Mouse (Mus musculus): ENCODE results near the gene Mtmr10. TPM values are rescaled to one million over a fixed set of nuclear protein-coding genes. Genes with fewer than 3 reads are reported as not detected.

The Mtmr10 gene
- 5.0 and 6.9 TPM in 2 replicates for polyA plus RNA-seq (2015; fragmentation: Nextera tagmentation; extraction: Ambion mirVana)

DNA sequence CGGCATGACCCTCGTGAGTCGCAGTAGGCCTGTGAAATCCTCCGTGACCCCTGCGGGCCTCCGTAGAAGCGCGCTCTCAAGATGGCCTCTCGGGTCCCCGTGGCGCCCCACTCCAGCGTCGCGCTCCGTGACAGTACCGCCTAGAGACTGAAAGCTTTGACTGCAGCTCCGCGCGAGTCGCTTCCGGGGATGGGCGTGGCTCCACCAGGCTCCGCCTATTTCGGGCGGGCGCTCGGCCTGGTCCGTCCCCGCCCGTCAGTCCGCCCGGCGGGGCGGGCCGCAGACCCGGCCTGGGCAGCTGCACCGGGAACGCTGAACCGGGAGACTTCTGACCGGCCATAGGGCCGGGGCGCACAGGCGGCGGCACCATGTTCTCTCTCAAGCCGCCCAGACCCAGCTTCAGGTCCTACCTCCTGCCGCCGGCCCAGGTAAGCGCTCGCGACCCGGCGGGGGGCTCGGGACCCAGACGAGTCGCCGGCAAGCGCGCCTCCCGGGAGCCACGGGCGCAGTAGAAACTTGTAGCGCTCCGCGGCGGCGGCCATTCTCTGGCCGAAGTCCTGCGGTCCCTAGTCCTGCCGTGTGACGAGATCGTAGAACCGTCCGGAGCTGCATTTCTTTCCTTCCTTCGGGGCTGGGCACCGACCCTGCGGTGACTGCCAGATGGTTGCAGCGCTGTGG lies at the start of gene Mtmr10:
Mtmr10 (plus strand) TSS at position 240 of the 678 bp plus-strand sequence.
- Histone ChIP-seq H3K9me3 (replicated peaks) (no peaks in the 10 kb centered on the region), H3K4me2 (peak within 1 kb of the TSS; percentile 67), H3K27ac (peak within 1 kb of the TSS; percentile 81), H3K36me3 (no peaks in the 10 kb centered on the region), H3K4me3 (peak within 1 kb of the TSS; percentile 89), H3K9ac (peak within 1 kb of the TSS; percentile 87), H3K27me3 (no peaks in the 10 kb centered on the region), H3K4me1 (replicated peaks) (peaks cover 4% of the 10 kb centered on the region; the same call in 1 of the 2 replicates)
- peak; percentile 98 for ATAC-seq (replicated peaks; ENCODE audit: insufficient number of reproducible peaks, insufficient read depth, low FRiP score, low read depth)
- WGBS = under 1% methylated on average over 77 of the region's 77 CpGs

GRCm38 (mm10) chr7:64237747-64238146 lies 49.7 kb upstream of the Mtmr10 start:
- H3K4me1 ChIP-seq (replicated peaks) = no peaks in the 10 kb centered on the region
- ATAC-seq (replicated peaks; ENCODE audit: insufficient number of reproducible peaks, insufficient read depth, low FRiP score, low read depth) = no peak
- 85% methylated on average over 8 of the region's 8 CpGs for WGBS
- H3K9me3 ChIP-seq (replicated peaks) = no peaks in the 10 kb centered on the region
- no peak overlapping the region for H3K9ac ChIP-seq
- no peak overlapping the region for H3K4me3 ChIP-seq
- H3K27ac ChIP-seq = no peak overlapping the region
- no peaks in the 10 kb centered on the region for H3K36me3 ChIP-seq
- H3K27me3 ChIP-seq = no peaks in the 10 kb centered on the region
- H3K4me2 ChIP-seq = no peak overlapping the region

DNA sequence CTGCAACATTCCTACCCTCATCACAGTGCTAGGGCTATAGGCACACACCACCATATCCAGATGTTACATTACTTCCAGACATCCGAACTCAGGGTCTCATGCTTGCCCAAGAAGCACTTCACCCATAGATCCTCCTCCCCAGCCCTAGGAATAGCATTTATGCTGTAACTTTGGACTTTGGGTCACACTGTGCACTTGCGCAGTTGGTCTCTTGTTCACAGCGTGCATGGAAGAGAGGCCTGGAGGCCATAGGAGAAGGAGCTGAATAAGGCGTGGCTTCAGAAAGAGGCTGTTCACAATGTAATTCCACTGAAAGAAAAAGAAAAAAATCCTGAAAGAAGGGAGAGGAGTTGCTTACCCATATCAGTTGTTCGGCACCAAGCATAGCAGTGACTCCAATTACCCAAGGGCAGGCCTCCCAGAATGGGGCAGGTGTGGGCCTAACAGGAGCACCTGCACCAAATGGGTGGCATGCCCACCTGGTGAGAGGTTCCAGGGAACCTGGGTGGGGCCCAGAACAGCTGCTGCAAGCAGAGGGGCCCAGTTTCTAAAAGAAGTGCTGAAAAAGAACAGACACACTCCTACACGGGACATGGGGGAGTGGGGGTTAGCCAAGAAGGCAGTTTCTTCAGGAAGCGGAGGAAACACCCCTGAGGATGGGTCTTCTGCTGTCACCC lies 48.9 kb upstream of the Mtmr10 start:
- no peak overlapping the region for H3K27ac ChIP-seq
- no peak for ATAC-seq (replicated peaks; ENCODE audit: insufficient number of reproducible peaks, insufficient read depth, low FRiP score, low read depth)
- H3K36me3 ChIP-seq = no peaks in the 10 kb centered on the region
- H3K4me1 ChIP-seq (replicated peaks) = no peaks in the 10 kb centered on the region
- no peak overlapping the region for H3K9ac ChIP-seq
- H3K27me3 ChIP-seq = no peaks in the 10 kb centered on the region
- H3K4me3 ChIP-seq = no peak overlapping the region
- H3K9me3 ChIP-seq (replicated peaks) = no peaks in the 10 kb centered on the region
- no peak overlapping the region for H3K4me2 ChIP-seq
- 82% methylated on average over 7 of the region's 7 CpGs for WGBS

GRCm38 (mm10) chr7:64239138-64239805 lies 48.2 kb upstream of the Mtmr10 start:
- no peak overlapping the region for H3K4me3 ChIP-seq
- ATAC-seq (replicated peaks; ENCODE audit: insufficient number of reproducible peaks, insufficient read depth, low FRiP score, low read depth) = no peak
- no peak overlapping the region for H3K4me2 ChIP-seq
- WGBS = 68% methylated on average over 9 of the region's 9 CpGs
- no peak overlapping the region for H3K9ac ChIP-seq
- no peaks in the 10 kb centered on the region for H3K27me3 ChIP-seq
- no peaks in the 10 kb centered on the region for H3K4me1 ChIP-seq (replicated peaks)
- H3K36me3 ChIP-seq = no peaks in the 10 kb centered on the region
- no peaks in the 10 kb centered on the region for H3K9me3 ChIP-seq (replicated peaks)
- H3K27ac ChIP-seq = no peak overlapping the region

- no peak for ATAC-seq (replicated peaks; ENCODE audit: insufficient number of reproducible peaks, insufficient read depth, low FRiP score, low read depth)
- H3K4me2 ChIP-seq = no peak overlapping the region
- no peak overlapping the region for H3K9ac ChIP-seq
- WGBS = 67% methylated on average over 4 of the region's 4 CpGs
- no peaks in the 10 kb centered on the region for H3K36me3 ChIP-seq
- no peaks in the 10 kb centered on the region for H3K9me3 ChIP-seq (replicated peaks)
- H3K4me1 ChIP-seq (replicated peaks) = no peaks in the 10 kb centered on the region
- H3K27me3 ChIP-seq = no peaks in the 10 kb centered on the region
- no peak overlapping the region for H3K4me3 ChIP-seq
- H3K27ac ChIP-seq = no peak overlapping the region
Observed at GRCm38 (mm10) chr7:64239806-64240315, 47.6 kb upstream of the Mtmr10 start.

DNA sequence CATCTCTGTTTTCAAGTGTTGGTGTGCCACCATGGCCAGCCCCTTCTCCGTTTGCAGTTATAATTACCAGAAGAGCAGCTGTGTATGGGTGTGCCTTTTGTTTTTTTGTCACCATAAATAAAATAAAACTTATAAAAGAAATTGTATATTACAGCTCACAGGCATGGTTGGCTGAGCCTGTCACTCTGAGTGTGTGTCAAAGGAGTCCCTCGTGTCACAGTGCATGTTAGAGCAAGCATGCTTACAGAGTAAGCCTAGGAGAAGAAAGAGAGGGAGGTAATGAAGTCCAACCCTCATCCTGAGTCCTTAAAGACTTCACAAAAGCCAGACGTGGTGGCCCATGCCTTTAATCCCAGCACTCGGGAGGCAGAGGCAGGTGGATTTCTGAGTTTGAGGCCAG lies 45.0 kb upstream of the Mtmr10 start:
- Histone ChIP-seq H3K4me3 (no peak overlapping the region), H3K27ac (no peak overlapping the region), H3K9ac (no peak overlapping the region), H3K4me1 (replicated peaks) (no peaks in the 10 kb centered on the region), H3K9me3 (replicated peaks) (no peaks in the 10 kb centered on the region), H3K4me2 (no peak overlapping the region), H3K36me3 (no peaks in the 10 kb centered on the region), H3K27me3 (no peaks in the 10 kb centered on the region)
- ATAC-seq (replicated peaks; ENCODE audit: insufficient number of reproducible peaks, insufficient read depth, low FRiP score, low read depth) = no peak
- WGBS = 70% methylated on average over 4 of the region's 4 CpGs

- H3K9ac ChIP-seq = no peak overlapping the region
- ATAC-seq (replicated peaks; ENCODE audit: insufficient number of reproducible peaks, insufficient read depth, low FRiP score, low read depth) = no peak
- H3K36me3 ChIP-seq = no peaks in the 10 kb centered on the region
- H3K4me2 ChIP-seq = no peak overlapping the region
- H3K9me3 ChIP-seq (replicated peaks) = no peaks in the 10 kb centered on the region
- no peak overlapping the region for H3K27ac ChIP-seq
- no peak overlapping the region for H3K4me3 ChIP-seq
- 81% methylated on average over 6 of the region's 6 CpGs for WGBS
- no peaks in the 10 kb centered on the region for H3K27me3 ChIP-seq
- H3K4me1 ChIP-seq (replicated peaks) = no peaks in the 10 kb centered on the region
Observed at GRCm38 (mm10) chr7:64244371-64244770, 43.1 kb upstream of the Mtmr10 start.

DNA sequence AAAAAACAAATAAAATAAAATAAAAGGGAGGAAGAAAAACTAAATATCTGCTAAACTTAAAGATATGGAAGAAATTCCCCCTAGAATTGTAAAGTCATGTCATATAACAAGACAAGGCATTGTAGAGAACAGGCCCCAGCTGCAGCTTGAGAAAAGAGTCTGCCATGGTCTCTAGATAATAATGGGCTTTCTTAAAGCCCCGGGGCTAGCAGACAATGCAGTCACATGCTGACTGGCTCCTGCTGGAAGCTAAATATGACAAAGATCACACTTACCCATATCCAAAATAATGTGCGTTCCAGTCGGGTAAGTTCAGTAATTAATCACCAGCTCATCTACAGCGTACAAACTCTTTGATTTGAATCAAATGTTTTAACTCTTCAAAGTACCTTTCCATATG lies 40.7 kb upstream of the Mtmr10 start:
- Histone ChIP-seq H3K9ac (no peak overlapping the region), H3K36me3 (no peaks in the 10 kb centered on the region), H3K9me3 (replicated peaks) (no peaks in the 10 kb centered on the region), H3K27me3 (no peaks in the 10 kb centered on the region), H3K4me3 (no peak overlapping the region), H3K4me1 (replicated peaks) (peaks cover 6% of the 10 kb centered on the region), H3K27ac (no peak overlapping the region), H3K4me2 (no peak overlapping the region)
- ATAC-seq (replicated peaks; ENCODE audit: insufficient number of reproducible peaks, insufficient read depth, low FRiP score, low read depth) = no peak
- 71% methylated on average over 4 of the region's 4 CpGs for WGBS

- Histone ChIP-seq H3K9me3 (replicated peaks) (no peaks in the 10 kb centered on the region), H3K36me3 (no peaks in the 10 kb centered on the region), H3K4me1 (replicated peaks) (peaks cover 6% of the 10 kb centered on the region), H3K27ac (no peak overlapping the region), H3K4me3 (no peak overlapping the region), H3K4me2 (no peak overlapping the region), H3K27me3 (no peaks in the 10 kb centered on the region), H3K9ac (no peak overlapping the region)
- ATAC-seq (replicated peaks; ENCODE audit: insufficient number of reproducible peaks, insufficient read depth, low FRiP score, low read depth) = no peak
- WGBS = 95% methylated on average over 1 of the region's 1 CpGs
Observed at GRCm38 (mm10) chr7:64248352-64248751, 39.1 kb upstream of the Mtmr10 start.

GRCm38 (mm10) chr7:64249715-64250114 lies 37.7 kb upstream of the Mtmr10 start:
- 32% methylated on average over 4 of the region's 4 CpGs for WGBS
- peaks cover 6% of the 10 kb centered on the region for H3K4me1 ChIP-seq (replicated peaks)
- ATAC-seq (replicated peaks; ENCODE audit: insufficient number of reproducible peaks, insufficient read depth, low FRiP score, low read depth) = no peak
- H3K27me3 ChIP-seq = no peaks in the 10 kb centered on the region
- no peak overlapping the region for H3K27ac ChIP-seq
- no peaks in the 10 kb centered on the region for H3K9me3 ChIP-seq (replicated peaks)
- no peak overlapping the region for H3K4me3 ChIP-seq
- H3K9ac ChIP-seq = no peak overlapping the region
- no peaks in the 10 kb centered on the region for H3K36me3 ChIP-seq
- H3K4me2 ChIP-seq = no peak overlapping the region

- Histone ChIP-seq H3K27ac (no peak overlapping the region), H3K36me3 (no peaks in the 10 kb centered on the region), H3K9me3 (replicated peaks) (no peaks in the 10 kb centered on the region), H3K4me3 (no peak overlapping the region), H3K27me3 (no peaks in the 10 kb centered on the region), H3K4me2 (no peak overlapping the region), H3K4me1 (replicated peaks) (peaks cover 6% of the 10 kb centered on the region), H3K9ac (no peak overlapping the region)
- no peak for ATAC-seq (replicated peaks; ENCODE audit: insufficient number of reproducible peaks, insufficient read depth, low FRiP score, low read depth)
- WGBS = 84% methylated on average over 7 of the region's 7 CpGs
Observed at GRCm38 (mm10) chr7:64250417-64250816, 37.0 kb upstream of the Mtmr10 start.

Data from heart, embryonic 15.5 days (tissue).